Mouse (Mus musculus) liver, embryonic 11.5 days (tissue): ENCODE measurements at regions not wholly inside any gene's neighbourhood (a gene's known extent, or its start where the extent isn't known, plus 50 kb on each side); places are given as distances from the start of the nearest gene placed in this dataset.
A peak's percentile ranks its signal among the peaks of the same experiment; 100 is the strongest.

Experiments used
- ATAC-seq: fragments of 200-750 bp; cut with Nextera tagmentation; replicated peaks from 2 replicates; pipeline ENCODE4 v1.8.0; 2017; ENCODE audit warnings: moderate number of reproducible peaks, mild to moderate bottlenecking, moderate TSS enrichment, moderate library complexity; ENCODE audit not compliant: low FRiP score
- DNase-seq: peaks from one replicate; pipeline ENCODE4 v3.0.0-alpha.2; 2017; ENCODE audit warnings: low spot score
- H3K27ac ChIP-seq: fragments of 300-500 bp; sonication (generic); 2 replicates; pipeline ENCODE4 v1.5.1; 2014; ENCODE audit warnings: mild to moderate bottlenecking, low read depth, low read length, control low read depth
- H3K27me3 ChIP-seq: fragments of 300-500 bp; sonication (generic); replicated peaks from 2 replicates; pipeline ENCODE4 v1.6.1; 2014; ENCODE audit warnings: low read length, mixed read lengths; ENCODE audit not compliant: control insufficient read depth, insufficient read depth
- H3K36me3 ChIP-seq: fragments of 300-500 bp; sonication (generic); 2 replicates; pipeline ENCODE4 v1.6.1; 2014; ENCODE audit warnings: mild to moderate bottlenecking, low read length, moderate library complexity, mixed read lengths; ENCODE audit not compliant: control insufficient read depth, insufficient read depth
- H3K4me1 ChIP-seq: fragments of 300-500 bp; sonication (generic); replicated peaks from 2 replicates; pipeline ENCODE4 v1.6.1; 2014; ENCODE audit warnings: low read length, mixed read lengths; ENCODE audit not compliant: control insufficient read depth, insufficient read depth
- H3K4me2 ChIP-seq: fragments of 300-500 bp; sonication (generic); 2 replicates; pipeline ENCODE4 v1.6.1; 2014; ENCODE audit warnings: mild to moderate bottlenecking, control low read depth, moderate library complexity
- H3K4me3 ChIP-seq: fragments of 300-500 bp; sonication (generic); 2 replicates; pipeline ENCODE4 v1.5.1; 2014; ENCODE audit warnings: low read depth, low read length, control low read depth
- H3K9ac ChIP-seq: fragments of 300-500 bp; sonication (generic); 2 replicates; pipeline ENCODE4 v1.6.1; 2014; ENCODE audit warnings: low read depth, low read length, control low read depth
- H3K9me3 ChIP-seq: fragments of 300-500 bp; sonication (generic); 2 replicates; pipeline ENCODE4 v1.6.1; 2016; ENCODE audit warnings: low read length, inconsistent platforms, mixed read lengths; ENCODE audit not compliant: control insufficient read depth
- WGBS: fragments of 180-500 bp; shearing (Covaris S2); extraction: QIAGEN DNeasy Blood & Tissue Kit; methylation state at CpG from one replicate; pipeline ENCODE4 v1.1.7; 2014; 5-methylcytosine and 5-hydroxymethylcytosine counted together

- Histone ChIP-seq H3K36me3 (no peaks in the 10 kb centered on the region), H3K4me3 (no peak overlapping the region), H3K4me2 (peak overlapping the region; percentile 28), H3K27me3 (no peaks in the 10 kb centered on the region; the same call in 1 of the 2 replicates), H3K9me3 (no peaks in the 10 kb centered on the region), H3K9ac (peak overlapping the region; percentile 31; the same call in 1 of the 2 replicates), H3K4me1 (peaks cover 16% of the 10 kb centered on the region), H3K27ac (no peak overlapping the region)
- ATAC-seq: peak; percentile 70
- no peak for DNase-seq
- 43% methylated on average over 2 of the region's 2 CpGs for WGBS
Observed at GRCm38 (mm10) chr3:153776738-153777137, 51.8 kb upstream of the St6galnac3 start.

DNA sequence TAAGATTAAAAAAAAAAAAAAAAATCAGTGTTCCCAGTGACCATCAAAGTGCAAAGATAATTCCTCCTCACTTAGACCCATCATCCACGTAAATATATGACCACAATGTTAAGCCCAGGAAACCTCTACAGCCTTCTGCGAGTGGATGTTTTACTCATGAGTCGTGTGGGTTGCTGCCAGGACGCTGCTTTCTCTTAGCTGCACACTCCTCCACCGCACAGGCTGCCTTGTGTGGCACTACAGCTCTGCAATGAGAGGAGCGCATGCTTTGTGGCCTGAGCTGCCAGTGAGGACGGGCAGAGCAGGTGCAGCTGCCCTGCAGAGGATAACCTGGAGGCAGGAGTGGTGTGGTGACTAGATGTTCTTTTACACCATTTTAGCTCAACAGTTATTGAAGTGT is 53.4 kb upstream of the St6galnac3 start:
- no peaks in the 10 kb centered on the region for H3K27me3 ChIP-seq
- no peak for ATAC-seq

DNA sequence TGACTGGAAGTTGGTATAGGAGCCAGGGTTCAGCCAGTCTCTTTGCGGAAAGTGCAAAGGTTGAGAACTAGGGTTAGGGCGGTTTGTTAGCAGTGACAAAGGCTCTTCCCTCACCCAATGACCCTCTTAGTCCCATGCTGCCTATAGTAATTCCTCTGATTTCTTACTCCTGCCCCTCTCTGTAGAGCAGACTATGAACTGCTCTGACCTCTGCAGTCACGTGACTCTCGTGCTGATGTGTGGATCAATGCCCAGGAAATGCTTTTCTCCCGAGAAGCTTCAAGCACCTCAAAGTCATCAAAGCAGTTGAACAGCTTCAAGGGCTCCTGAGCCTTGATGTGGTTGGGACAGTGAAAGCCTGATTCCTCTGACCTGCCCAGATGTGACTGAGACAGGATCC is 57.5 kb upstream of the St6galnac3 start:
- H3K4me1 ChIP-seq: peaks cover 3% of the 10 kb centered on the region; the same call in 1 of the 2 replicates
- no peak overlapping the region for H3K4me2 ChIP-seq
- H3K9ac ChIP-seq: no peak overlapping the region
- no peak overlapping the region for H3K27ac ChIP-seq
- ATAC-seq: no peak; the same call in 1 of the 2 replicates
- H3K27me3 ChIP-seq: no peaks in the 10 kb centered on the region
- WGBS: 71% methylated on average over 5 of the region's 5 CpGs
- DNase-seq: no peak
- H3K4me3 ChIP-seq: no peak overlapping the region
- no peaks in the 10 kb centered on the region for H3K36me3 ChIP-seq
- H3K9me3 ChIP-seq: no peaks in the 10 kb centered on the region

More for the DNA sequence above, 53.4 kb upstream of the St6galnac3 start:
- no peak for DNase-seq
- Histone ChIP-seq H3K9ac (no peak overlapping the region), H3K27ac (no peak overlapping the region), H3K4me3 (no peak overlapping the region), H3K9me3 (no peaks in the 10 kb centered on the region), H3K4me2 (no peak overlapping the region), H3K36me3 (no peaks in the 10 kb centered on the region), H3K4me1 (peaks cover 16% of the 10 kb centered on the region)
- WGBS: 82% methylated on average over 7 of the region's 7 CpGs

GRCm38 (mm10) chr3:153783294-153783741 is 58.3 kb upstream of the St6galnac3 start:
- no peak for ATAC-seq
- no peak overlapping the region for H3K27ac ChIP-seq

GRCm38 (mm10) chr3:153783928-153784570 is 59.1 kb upstream of the St6galnac3 start:
- Histone ChIP-seq H3K9ac (no peak overlapping the region), H3K27ac (no peak overlapping the region), H3K27me3 (no peaks in the 10 kb centered on the region), H3K4me1 (peaks cover 5% of the 10 kb centered on the region), H3K9me3 (no peaks in the 10 kb centered on the region), H3K4me2 (no peak overlapping the region), H3K4me3 (no peak overlapping the region), H3K36me3 (no peaks in the 10 kb centered on the region)
- 47% methylated on average over 8 of the region's 8 CpGs for WGBS
- DNase-seq (no peak), ATAC-seq (0 out of 2 replicates have a peak, but pooled peaks have one; percentile 30)

More at GRCm38 (mm10) chr3:153783294-153783741, 58.3 kb upstream of the St6galnac3 start:
- Histone ChIP-seq H3K36me3 (no peaks in the 10 kb centered on the region), H3K4me1 (peaks cover 3% of the 10 kb centered on the region; the same call in 1 of the 2 replicates), H3K4me3 (no peak overlapping the region), H3K9me3 (no peaks in the 10 kb centered on the region), H3K9ac (no peak overlapping the region), H3K4me2 (no peak overlapping the region), H3K27me3 (no peaks in the 10 kb centered on the region)
- no peak for DNase-seq
- WGBS: 64% methylated on average over 7 of the region's 7 CpGs

DNA sequence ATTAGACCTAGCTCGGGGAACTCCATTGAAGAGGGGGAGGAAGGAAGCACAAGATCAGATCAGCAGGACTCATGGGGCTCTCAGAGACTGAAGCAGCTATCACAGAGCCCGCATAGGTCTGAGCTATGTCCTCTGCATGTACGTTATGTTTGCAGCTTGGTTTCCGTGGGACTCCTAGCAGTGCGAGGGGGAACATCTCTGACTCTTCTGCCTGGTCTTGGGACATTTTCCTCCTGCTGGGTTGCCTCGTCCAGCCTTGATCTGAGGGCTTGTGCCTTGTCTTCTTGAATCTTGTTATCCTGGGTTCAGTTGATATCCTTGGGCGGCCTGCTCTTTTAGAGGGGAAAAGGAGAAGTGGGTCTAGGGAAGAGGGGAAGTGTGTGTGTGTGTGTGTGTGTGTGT is 53.6 kb upstream of the Asb17 start:
- Histone ChIP-seq H3K9me3 (no peaks in the 10 kb centered on the region), H3K9ac (peak overlapping the region; percentile 51), H3K4me2 (peak overlapping the region; percentile 49), H3K4me1 (peaks cover 33% of the 10 kb centered on the region), H3K27ac (peak overlapping the region; percentile 95), H3K27me3 (no peaks in the 10 kb centered on the region), H3K4me3 (peak overlapping the region; percentile 26; the same call in 1 of the 2 replicates), H3K36me3 (no peaks in the 10 kb centered on the region)
- ATAC-seq (no peak), DNase-seq (no peak)
- 50% methylated on average over 7 of the region's 7 CpGs for WGBS

DNA sequence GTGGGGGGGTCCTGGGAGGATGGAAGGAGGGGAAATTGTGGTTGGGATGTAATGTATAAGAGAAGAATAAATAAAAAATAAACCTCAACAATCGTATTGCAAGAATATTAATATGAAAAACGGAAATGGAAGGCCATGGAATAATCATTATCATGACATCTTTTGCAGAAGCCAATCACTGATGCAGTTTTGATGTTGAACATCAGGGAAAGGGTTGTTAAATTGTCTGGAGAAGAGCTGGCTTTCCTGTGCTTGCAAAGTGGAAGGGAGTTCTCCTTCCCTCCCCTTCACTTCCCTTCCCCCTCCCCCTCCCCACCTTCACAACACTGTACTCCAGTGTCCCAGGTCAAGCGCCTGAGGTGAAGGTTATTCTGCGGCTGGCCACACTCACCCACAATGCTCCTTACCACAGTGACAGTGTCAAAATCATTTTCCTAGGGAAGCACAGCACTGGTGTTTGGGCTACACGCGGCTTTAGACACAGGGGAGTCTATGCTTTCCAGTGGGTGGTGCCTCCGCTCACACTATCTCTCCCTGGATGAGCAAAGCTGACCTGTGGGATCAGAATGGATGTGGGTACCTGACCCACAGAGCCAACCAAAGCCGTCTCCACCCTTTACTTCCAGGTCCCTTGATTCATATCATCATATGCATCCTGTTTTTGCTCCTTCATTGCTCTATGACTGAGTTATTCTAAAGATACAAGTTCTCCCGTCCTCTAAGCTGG is 53.0 kb upstream of the Asb17 start:
- H3K4me3 ChIP-seq: peak overlapping the region; percentile 3
- DNase-seq: no peak
- 32% methylated on average over 9 of the region's 9 CpGs for WGBS
- peak overlapping the region; percentile 95 for H3K27ac ChIP-seq
- H3K27me3 ChIP-seq: no peaks in the 10 kb centered on the region
- H3K4me2 ChIP-seq: peak overlapping the region; percentile 49
- no peaks in the 10 kb centered on the region for H3K36me3 ChIP-seq
- peak; percentile 38 for ATAC-seq
- peak overlapping the region; percentile 51 for H3K9ac ChIP-seq
- no peaks in the 10 kb centered on the region for H3K9me3 ChIP-seq
- H3K4me1 ChIP-seq: peaks cover 33% of the 10 kb centered on the region

DNA sequence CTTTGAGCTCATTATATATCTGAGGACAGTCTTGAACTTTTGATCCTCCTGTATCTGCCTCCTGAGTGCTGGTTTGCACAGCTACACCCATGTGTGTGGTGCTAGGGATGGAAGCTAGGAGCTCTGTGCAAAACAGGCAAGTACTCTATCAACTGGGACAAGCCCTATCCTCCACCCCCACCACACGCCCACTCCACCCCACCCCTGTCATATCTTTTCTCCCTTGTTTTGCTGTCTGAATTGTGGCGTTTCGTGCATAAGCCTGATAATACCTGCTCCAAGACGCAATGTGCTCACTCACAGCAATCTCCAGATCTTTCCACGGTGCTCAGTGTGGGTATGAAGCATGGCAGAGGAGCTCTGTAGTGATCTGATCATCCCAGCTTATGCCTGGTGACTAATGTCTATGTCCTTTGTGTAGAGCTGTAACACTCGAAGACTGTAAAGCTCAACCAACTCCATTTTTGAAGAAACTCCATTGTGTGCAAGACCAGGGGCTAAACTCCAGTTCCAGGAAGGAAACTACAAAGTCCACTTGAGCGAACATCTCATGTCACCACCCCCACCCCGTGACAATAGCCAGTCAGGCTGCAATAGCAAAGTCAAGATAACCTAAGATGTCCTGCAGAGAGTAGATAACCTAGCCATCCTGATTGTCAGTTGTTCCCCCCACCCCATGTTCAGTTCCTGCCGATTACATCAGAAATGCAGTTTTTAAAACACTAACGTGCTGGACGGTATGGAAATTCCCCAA is 52.2 kb upstream of the Asb17 start:
- H3K36me3 ChIP-seq: no peaks in the 10 kb centered on the region
- peak overlapping the region; percentile 95 for H3K27ac ChIP-seq
- H3K9ac ChIP-seq: peak overlapping the region; percentile 67
- ATAC-seq (peak; percentile 98), DNase-seq (peak; percentile 65)
- peak overlapping the region; percentile 55 for H3K4me2 ChIP-seq
- no peaks in the 10 kb centered on the region for H3K27me3 ChIP-seq
- no peaks in the 10 kb centered on the region for H3K9me3 ChIP-seq
- peak overlapping the region; percentile 3; the same call in 1 of the 2 replicates for H3K4me3 ChIP-seq
- peaks cover 33% of the 10 kb centered on the region for H3K4me1 ChIP-seq
- WGBS: 21% methylated on average over 11 of the region's 11 CpGs
